Mouse (Mus musculus): Measurements from ENCODE around the gene Zfp473. TPM values are rescaled to one million over a fixed set of nuclear protein-coding genes. Genes with fewer than 3 reads are reported as not detected.
A peak's percentile ranks its signal among the peaks of the same experiment; 100 is the strongest.

The Zfp473 gene
- polyA plus RNA-seq, 1 experiment from 2014 or later = 1.4 TPM

GRCm38 (mm10) chr7:44760366-44760765 is 9.5 kb upstream of the Zfp473 start:
- Histone ChIP-seq H3K27me3 (ENCODE audit: control insufficient read depth, insufficient read depth, low read length) (no peaks in the 10 kb centered on the region), H3K4me2 (replicated peaks) (no peak overlapping the region), H3K36me3 (replicated peaks; ENCODE audit: control insufficient read depth, insufficient read depth) (peaks cover 74% of the 10 kb centered on the region), H3K9ac (no peak overlapping the region), H3K27ac (no peak overlapping the region), H3K9me3 (ENCODE audit: control insufficient read depth, low read length) (no peaks in the 10 kb centered on the region), H3K4me1 (replicated peaks; ENCODE audit: control insufficient read depth, insufficient read depth, low read length) (no peaks in the 10 kb centered on the region), H3K4me3 (replicated peaks; ENCODE audit: low read length) (no peak overlapping the region)
- no peak for ATAC-seq (ENCODE audit: low FRiP score)
- no peak for DNase-seq (ENCODE audit: low spot score)

GRCm38 (mm10) chr7:44757164-44757563 is 6.3 kb upstream of the Zfp473 start:
- peaks cover 86% of the 10 kb centered on the region for H3K36me3 ChIP-seq (replicated peaks; ENCODE audit: control insufficient read depth, insufficient read depth)
- no peaks in the 10 kb centered on the region for H3K27me3 ChIP-seq (ENCODE audit: control insufficient read depth, insufficient read depth, low read length)
- no peak overlapping the region for H3K4me2 ChIP-seq (replicated peaks)
- H3K4me1 ChIP-seq (replicated peaks; ENCODE audit: control insufficient read depth, insufficient read depth, low read length) = no peaks in the 10 kb centered on the region
- H3K4me3 ChIP-seq (replicated peaks; ENCODE audit: low read length) = no peak overlapping the region
- ATAC-seq (ENCODE audit: low FRiP score) (no peak), DNase-seq (ENCODE audit: low spot score) (no peak)
- WGBS = 85% methylated on average over 2 of the region's 2 CpGs
- H3K27ac ChIP-seq = no peak overlapping the region
- H3K9me3 ChIP-seq (ENCODE audit: control insufficient read depth, low read length) = no peaks in the 10 kb centered on the region
- H3K9ac ChIP-seq = no peak overlapping the region

- Histone ChIP-seq H3K4me3 (replicated peaks; ENCODE audit: low read length) (peak within 1 kb of the TSS; percentile 58), H3K36me3 (replicated peaks; ENCODE audit: control insufficient read depth, insufficient read depth) (peaks cover 8% of the 10 kb centered on the region), H3K4me2 (replicated peaks) (peak within 1 kb of the TSS; percentile 58), H3K27ac (peak within 1 kb of the TSS; percentile 78), H3K27me3 (ENCODE audit: control insufficient read depth, insufficient read depth, low read length) (no peaks in the 10 kb centered on the region), H3K4me1 (replicated peaks; ENCODE audit: control insufficient read depth, insufficient read depth, low read length) (peaks cover 13% of the 10 kb centered on the region), H3K9me3 (ENCODE audit: control insufficient read depth, low read length) (no peaks in the 10 kb centered on the region), H3K9ac (peak within 1 kb of the TSS; percentile 59)
- under 1% methylated on average over 44 of the region's 44 CpGs for WGBS
- DNase-seq (ENCODE audit: low spot score) (peak; percentile 95), ATAC-seq (ENCODE audit: low FRiP score) (peak; percentile 98)
Observed at GRCm38 (mm10) chr7:44748101-44749044, 2.5 kb downstream of the Zfp473 start, which contains the start of gene Vrk3. Gene Vrk3 (plus strand): TSS chr7:44748413.

GRCm38 (mm10) chr7:44747115-44747514 is 3.7 kb downstream of the Zfp473 start:
- Histone ChIP-seq H3K4me1 (replicated peaks; ENCODE audit: control insufficient read depth, insufficient read depth, low read length) (peaks cover 13% of the 10 kb centered on the region), H3K27ac (no peak overlapping the region), H3K4me3 (replicated peaks; ENCODE audit: low read length) (no peak overlapping the region), H3K9ac (no peak overlapping the region), H3K27me3 (ENCODE audit: control insufficient read depth, insufficient read depth, low read length) (no peaks in the 10 kb centered on the region), H3K4me2 (replicated peaks) (no peak overlapping the region), H3K9me3 (ENCODE audit: control insufficient read depth, low read length) (no peaks in the 10 kb centered on the region), H3K36me3 (replicated peaks; ENCODE audit: control insufficient read depth, insufficient read depth) (peaks cover 3% of the 10 kb centered on the region; the same call in 1 of the 2 replicates)
- DNase-seq (ENCODE audit: low spot score) (no peak), ATAC-seq (ENCODE audit: low FRiP score) (no peak)
- 74% methylated on average over 4 of the region's 4 CpGs for WGBS

- ATAC-seq (ENCODE audit: low FRiP score) (peak; percentile 70), DNase-seq (ENCODE audit: low spot score) (peak; percentile 83)
- Histone ChIP-seq H3K27ac (peak overlapping the region; percentile 67), H3K9me3 (ENCODE audit: control insufficient read depth, low read length) (no peaks in the 10 kb centered on the region), H3K27me3 (ENCODE audit: control insufficient read depth, insufficient read depth, low read length) (no peaks in the 10 kb centered on the region), H3K4me2 (replicated peaks) (peak overlapping the region; percentile 77), H3K36me3 (replicated peaks; ENCODE audit: control insufficient read depth, insufficient read depth) (no peaks in the 10 kb centered on the region), H3K9ac (peak overlapping the region; percentile 64), H3K4me3 (replicated peaks; ENCODE audit: low read length) (peak overlapping the region; percentile 41), H3K4me1 (replicated peaks; ENCODE audit: control insufficient read depth, insufficient read depth, low read length) (peaks cover 13% of the 10 kb centered on the region)
- under 1% methylated on average over 18 of the region's 18 CpGs for WGBS
Observed at GRCm38 (mm10) chr7:44745076-44745475, 5.8 kb downstream of the Zfp473 start.

GRCm38 (mm10) chr7:44744270-44744669 is 6.6 kb downstream of the Zfp473 start:
- Histone ChIP-seq H3K27ac (peak overlapping the region; percentile 67), H3K4me2 (replicated peaks) (peak overlapping the region; percentile 77), H3K9me3 (ENCODE audit: control insufficient read depth, low read length) (no peaks in the 10 kb centered on the region), H3K9ac (peak overlapping the region; percentile 64), H3K4me3 (replicated peaks; ENCODE audit: low read length) (peak overlapping the region; percentile 41), H3K36me3 (replicated peaks; ENCODE audit: control insufficient read depth, insufficient read depth) (no peaks in the 10 kb centered on the region), H3K27me3 (ENCODE audit: control insufficient read depth, insufficient read depth, low read length) (no peaks in the 10 kb centered on the region), H3K4me1 (replicated peaks; ENCODE audit: control insufficient read depth, insufficient read depth, low read length) (peaks cover 13% of the 10 kb centered on the region)
- DNase-seq (ENCODE audit: low spot score) = no peak
- 38% methylated on average over 9 of the region's 9 CpGs for WGBS
- ATAC-seq (ENCODE audit: low FRiP score) = no peak

GRCm38 (mm10) chr7:44741361-44741760 is 9.5 kb downstream of the Zfp473 start:
- no peak for ATAC-seq (ENCODE audit: low FRiP score)
- Histone ChIP-seq H3K36me3 (replicated peaks; ENCODE audit: control insufficient read depth, insufficient read depth) (no peaks in the 10 kb centered on the region), H3K4me2 (replicated peaks) (no peak overlapping the region), H3K4me3 (replicated peaks; ENCODE audit: low read length) (no peak overlapping the region), H3K27me3 (ENCODE audit: control insufficient read depth, insufficient read depth, low read length) (no peaks in the 10 kb centered on the region), H3K9ac (no peak overlapping the region), H3K9me3 (ENCODE audit: control insufficient read depth, low read length) (no peaks in the 10 kb centered on the region), H3K4me1 (replicated peaks; ENCODE audit: control insufficient read depth, insufficient read depth, low read length) (peaks cover 8% of the 10 kb centered on the region; the same call in 1 of the 2 replicates), H3K27ac (no peak overlapping the region)
- WGBS = 82% methylated on average over 8 of the region's 8 CpGs
- DNase-seq (ENCODE audit: low spot score) = no peak

- WGBS = 92% methylated on average over 9 of the region's 9 CpGs
- Histone ChIP-seq H3K9ac (no peak overlapping the region), H3K4me3 (replicated peaks; ENCODE audit: low read length) (no peak overlapping the region), H3K27me3 (ENCODE audit: control insufficient read depth, insufficient read depth, low read length) (no peaks in the 10 kb centered on the region), H3K27ac (no peak overlapping the region), H3K4me1 (replicated peaks; ENCODE audit: control insufficient read depth, insufficient read depth, low read length) (no peaks in the 10 kb centered on the region), H3K4me2 (replicated peaks) (no peak overlapping the region), H3K9me3 (ENCODE audit: control insufficient read depth, low read length) (no peaks in the 10 kb centered on the region), H3K36me3 (replicated peaks; ENCODE audit: control insufficient read depth, insufficient read depth) (0 out of 2 replicates have a peak, but pooled peaks cover 6% of the 10 kb centered on the region)
- DNase-seq (ENCODE audit: low spot score) (no peak), ATAC-seq (ENCODE audit: low FRiP score) (no peak)
Observed at GRCm38 (mm10) chr7:44733723-44734122, 17.1 kb downstream of the Zfp473 start.

- H3K36me3 ChIP-seq (replicated peaks; ENCODE audit: control insufficient read depth, insufficient read depth) = no peaks in the 10 kb centered on the region
- no peak overlapping the region for H3K27ac ChIP-seq
- no peaks in the 10 kb centered on the region for H3K4me1 ChIP-seq (replicated peaks; ENCODE audit: control insufficient read depth, insufficient read depth, low read length)
- H3K27me3 ChIP-seq (ENCODE audit: control insufficient read depth, insufficient read depth, low read length) = no peaks in the 10 kb centered on the region
- 90% methylated on average over 11 of the region's 11 CpGs for WGBS
- H3K4me3 ChIP-seq (replicated peaks; ENCODE audit: low read length) = no peak overlapping the region
- H3K9me3 ChIP-seq (ENCODE audit: control insufficient read depth, low read length) = no peaks in the 10 kb centered on the region
- H3K9ac ChIP-seq = no peak overlapping the region
- no peak for DNase-seq (ENCODE audit: low spot score)
- H3K4me2 ChIP-seq (replicated peaks) = no peak overlapping the region
- ATAC-seq (ENCODE audit: low FRiP score) = no peak
Observed at GRCm38 (mm10) chr7:44728082-44728975, 22.5 kb downstream of the Zfp473 start.

Measured in hindbrain, embryonic 14.5 days (tissue).